Mouse (Mus musculus): ENCODE measurements around the gene Pagr1b.

DNA sequence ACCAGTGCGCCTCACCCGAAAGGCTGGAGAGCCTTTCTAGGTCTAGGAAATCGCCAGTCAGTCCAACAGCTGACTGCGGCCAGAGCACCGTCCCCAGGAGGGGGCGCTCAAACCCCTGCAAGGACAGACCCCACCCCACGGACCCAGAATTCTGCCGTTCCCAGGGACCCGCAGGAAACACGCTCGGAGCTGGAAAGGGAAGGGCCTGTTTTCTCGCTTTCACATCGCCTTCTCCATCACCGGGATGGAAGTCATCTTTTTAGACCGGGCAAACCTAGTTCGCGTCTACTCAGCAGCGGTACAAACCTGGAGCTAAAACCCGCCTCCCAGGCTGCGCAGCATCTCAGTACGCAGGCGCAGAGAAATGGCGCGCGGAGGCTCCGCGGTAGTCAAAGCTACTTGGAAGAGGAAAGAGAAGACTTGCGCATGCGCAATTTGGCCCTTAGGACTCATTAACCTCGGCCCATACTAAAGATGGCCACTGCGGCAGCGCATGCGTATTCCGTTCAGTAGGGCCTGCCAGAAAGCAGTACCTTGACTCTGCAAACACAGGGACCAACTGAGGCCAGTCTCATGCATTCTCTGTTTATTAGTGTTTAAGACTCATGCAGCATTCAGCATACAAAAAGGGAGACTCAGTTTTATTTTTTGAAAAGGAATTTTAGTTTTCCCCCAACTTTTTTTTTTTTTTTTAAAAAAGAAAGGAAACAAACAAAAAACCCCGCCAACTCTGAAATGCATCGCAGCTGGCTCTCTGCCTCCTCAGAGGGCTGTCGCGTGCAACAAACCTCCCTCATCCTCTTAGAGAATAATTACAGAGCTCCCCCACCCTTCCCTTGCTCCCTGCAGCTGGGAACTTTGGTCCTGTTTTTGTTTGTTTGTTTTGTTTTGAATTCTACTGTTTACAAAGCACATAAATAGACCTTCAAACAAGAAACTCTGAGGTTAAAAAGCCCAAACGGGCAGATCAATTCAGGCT, 976 bp upstream of the Pagr1b start, which contains the start of gene Pagr1a:
- no peak for TF ChIP-seq GATA1 (IDR thresholded peaks at IDR 0.05; ENCODE audit: low read length)
- TF ChIP-seq TAL1 (IDR thresholded peaks at IDR 0.05; ENCODE audit: low read length): no peak

Measured in erythroblast, embryonic 14.5 days (primary cell).